Comparison of ENCODE assay signal across 9 mouse cellular contexts in the genomic region with DNA sequence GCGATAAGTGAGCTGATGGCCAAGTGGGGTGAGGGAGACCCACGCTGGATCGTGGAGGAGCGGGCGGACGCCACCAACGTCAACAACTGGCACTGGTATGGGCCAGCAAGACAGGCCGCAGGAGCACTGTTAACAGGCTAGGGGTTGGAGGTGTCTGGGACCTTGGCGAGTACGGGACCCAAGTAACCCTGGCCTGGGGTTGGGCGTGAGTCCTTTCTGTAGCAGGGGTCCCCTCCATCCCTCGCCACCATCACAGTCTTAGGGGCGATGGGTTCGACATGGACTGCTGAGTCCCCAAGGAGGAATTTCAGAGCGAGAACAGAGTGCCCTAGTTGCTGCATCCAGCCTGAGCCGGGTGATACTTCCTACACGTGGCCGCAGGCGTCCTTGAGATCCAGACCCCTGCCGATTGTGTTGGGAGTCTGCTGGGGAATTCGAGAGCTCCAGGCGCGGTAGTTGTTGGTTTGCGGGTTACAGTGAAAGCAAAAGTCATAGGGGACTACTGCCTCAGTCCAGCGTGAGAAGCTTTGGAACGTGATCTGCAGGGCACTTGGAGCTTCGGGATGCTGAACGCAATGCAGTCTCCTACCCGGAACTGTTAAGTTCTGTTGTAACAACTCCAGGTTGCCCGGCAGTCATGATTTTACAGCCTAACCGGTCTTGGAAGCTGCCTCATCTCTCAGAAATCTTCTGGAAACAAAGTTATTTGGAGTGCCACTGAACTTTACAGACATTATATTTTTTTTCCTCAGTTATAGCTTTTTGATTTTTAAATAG. TPM values are rescaled to one million over a fixed set of nuclear protein-coding genes. Genes with fewer than 3 reads are reported as not detected.
DNase-seq lines count a peak whose midpoint lies in the region; ATAC-seq lines count a peak whose summit lies in the region.
"Had no signal": no experiment of that assay in that cellular context is flagged by ENCODE, and none has a peak within 500 bp of the region (broad histone marks: within the 10 kb centered on the region; RNA-seq: fewer than 3 reads in every experiment).

No protein-coding gene starts in this region.

- under 1% methylated on average over 31 of the region's 31 CpGs for WGBS in hindbrain, embryonic 16.5 days

- H3K4me2 ChIP-seq in hindbrain, embryonic 16.5 days (ENCODE audit: low read length) = peak overlapping the region; percentile 95

- H3K4me3 ChIP-seq in hindbrain, embryonic 16.5 days (ENCODE audit: low read length) = peak overlapping the region; percentile 90

- peak; percentile 8; the same call in 1 of the 2 replicates for ATAC-seq in frontal cortex, adult (ENCODE audit: low TSS enrichment)
- peak; percentile 70 for ATAC-seq in hindbrain, embryonic 16.5 days
- ATAC-seq in megakaryocyte, adult 5-6 weeks (ENCODE audit: poor library complexity, severe bottlenecking) = peak; percentile 6

- no peaks in the 10 kb centered on the region for H3K27me3 ChIP-seq in hindbrain, embryonic 16.5 days (replicated peaks; ENCODE audit: control insufficient read depth, insufficient read depth, low read length)

- peaks cover 21% of the 10 kb centered on the region for H3K4me1 ChIP-seq in hindbrain, embryonic 16.5 days (ENCODE audit: control insufficient read depth, insufficient read depth, low read depth, low read length)

- no peaks in the 10 kb centered on the region for H3K9me3 ChIP-seq in hindbrain, embryonic 16.5 days (ENCODE audit: control insufficient read depth, low read length)

- H3K9ac ChIP-seq in hindbrain, embryonic 16.5 days (ENCODE audit: low read depth, low read length) = peak overlapping the region; percentile 91

- DNase-seq in frontal cortex, postnatal 25 days (ENCODE audit: low spot score in 2 of 2) = no peak
- peak; percentile 9 for DNase-seq in urinary bladder, postnatal 36 days (ENCODE audit: low spot score in 2 of 2)
- no peak for DNase-seq in urinary bladder, adult 2 months (ENCODE audit: low spot score)
- DNase-seq in right cerebral cortex, postnatal 4 days = no peak
- no peak for DNase-seq in adrenal gland, adult 2 months

- H3K27ac ChIP-seq in hindbrain, embryonic 16.5 days (ENCODE audit: low read depth, low read length) = peak overlapping the region; percentile 92

- peaks cover 19% of the 10 kb centered on the region for H3K36me3 ChIP-seq in hindbrain, embryonic 16.5 days (ENCODE audit: control insufficient read depth, insufficient read depth, low read length)

RNA-seq across cellular contexts. Expression of gene Ahsa1, which starts 0.7 kb away (rescaled TPM):
- 165 and 175 TPM in 2 replicates for polyA plus RNA-seq in urinary bladder, adult 2 months (2012; rRNA removed)
- polyA plus RNA-seq in hindbrain, embryonic 16.5 days (2015; fragmentation: Nextera tagmentation; extraction: Ambion mirVana) = 213 and 222 TPM in 2 replicates
- total RNA-seq in megakaryocyte, adult 5-6 weeks (2015) = 45.5 and 61.6 TPM in 2 replicates
- total RNA-seq in megakaryocyte, adult 5-6 weeks (2017) = 166 and 169 TPM in 2 replicates
- total RNA-seq in adrenal gland, adult 2 months (2021) = 100 to 1,000 TPM; 160 to 227 TPM
- 33.4 and 41.8 TPM in 2 replicates for polyA plus RNA-seq in adrenal gland, adult 2 months (2012; rRNA removed)

RNA-seq across cellular contexts. Expression of gene Vipas39, which starts 1.0 kb away (rescaled TPM):
- polyA plus RNA-seq in urinary bladder, adult 2 months (2012; rRNA removed) = 37.7 and 39.7 TPM in 2 replicates
- 52.1 and 55.4 TPM in 2 replicates for polyA plus RNA-seq in hindbrain, embryonic 16.5 days (2015; fragmentation: Nextera tagmentation; extraction: Ambion mirVana)
- total RNA-seq in megakaryocyte, adult 5-6 weeks (2015) = 29.3 and 38.2 TPM in 2 replicates
- 26.4 and 30.9 TPM in 2 replicates for total RNA-seq in megakaryocyte, adult 5-6 weeks (2017)
- total RNA-seq in adrenal gland, adult 2 months (2021) = 10 to 100 TPM; 38.0 to 40.9 TPM
- polyA plus RNA-seq in adrenal gland, adult 2 months (2012; rRNA removed) = 14.1 and 14.2 TPM in 2 replicates

RNA-seq across cellular contexts. Expression of gene Noxred1, which starts 28.5 kb away (rescaled TPM):
- polyA plus RNA-seq in urinary bladder, adult 2 months (2012; rRNA removed) = 0.68 and 0.73 TPM in 2 replicates
- 0.94 and 0.96 TPM in 2 replicates for polyA plus RNA-seq in hindbrain, embryonic 16.5 days (2015; fragmentation: Nextera tagmentation; extraction: Ambion mirVana)
- total RNA-seq in megakaryocyte, adult 5-6 weeks (2015) = 0.87 and 1.9 TPM in 2 replicates
- 0.45 and 0.81 TPM in 2 replicates for total RNA-seq in megakaryocyte, adult 5-6 weeks (2017)
- total RNA-seq in adrenal gland, adult 2 months (2021) = 1 to 10 TPM in 1 of 2 experiments, under 1 TPM in 1; 0.76 to 1.4 TPM
- 0.22 TPM in 1 of 2 replicates, not detected in the other for polyA plus RNA-seq in adrenal gland, adult 2 months (2012; rRNA removed)

RNA-seq across cellular contexts. Expression of gene Ism2, which starts 32.5 kb away (rescaled TPM):
- polyA plus RNA-seq in urinary bladder, adult 2 months (2012; rRNA removed) = 0.26 and 0.44 TPM in 2 replicates
- 1.1 and 1.4 TPM in 2 replicates for polyA plus RNA-seq in hindbrain, embryonic 16.5 days (2015; fragmentation: Nextera tagmentation; extraction: Ambion mirVana)
- not detected in 2 replicates for total RNA-seq in megakaryocyte, adult 5-6 weeks (2015)
- total RNA-seq in megakaryocyte, adult 5-6 weeks (2017) = not detected in 2 replicates
- total RNA-seq in adrenal gland, adult 2 months (2021) = not detected
- polyA plus RNA-seq in adrenal gland, adult 2 months (2012; rRNA removed) = 0.07 and 0.16 TPM in 2 replicates
- total RNA-seq: neutrophil, adult 5-6 weeks had no signal

Comparison
In these comparisons a context has a peak if more than half of its experiments do, and no peak if none do; other contexts are left out.
1. DNase-seq: peak in urinary bladder, postnatal 36 days (2 of 2); none in frontal cortex, postnatal 25 days (0 of 2), urinary bladder, adult 2 months (single experiment), right cerebral cortex, postnatal 4 days (single experiment) and adrenal gland, adult 2 months (single experiment).
2. ATAC-seq: peak in every context shown above with its lines; median percentile 70 in hindbrain, embryonic 16.5 days; 8 in frontal cortex, adult; 6 in megakaryocyte, adult 5-6 weeks.